ENCODE assay signal across 9 mouse cellular contexts in genomic region chr4:44564602-44565001, GRCm38 (mm10).
DNase-seq lines count a peak whose midpoint lies in the region; ATAC-seq lines count a peak whose summit lies in the region.
"Had no signal": no experiment of that assay in that cellular context is flagged by ENCODE, and none has a peak within 500 bp of the region (broad histone marks: within the 10 kb centered on the region; RNA-seq: fewer than 3 reads in every experiment).

No protein-coding gene starts in this region.

- ATAC-seq in embryonic facial prominence, embryonic 14.5 days (ENCODE audit: low read depth): peak; percentile 26; the same call in 1 of the 2 replicates
- ATAC-seq in megakaryocyte, adult 5-6 weeks (ENCODE audit: poor library complexity, severe bottlenecking): peak; percentile 51; the same call in 1 of the 2 replicates

- intact Hi-C loops in heart, postnatal 10 days (cut with DNase I): loop anchor here (1.0 to 5.0 kb wide), 2 partner anchors 105 to 348 kb away; no protein-coding TSS in a partner anchor

- H3K4me2 ChIP-seq in embryonic facial prominence, embryonic 14.5 days (ENCODE audit: low read depth, low read length): no peak overlapping the region
- H3K4me2 ChIP-seq: liver, embryonic 15.5 days had no signal

- no peak overlapping the region for H3K9ac ChIP-seq in embryonic facial prominence, embryonic 14.5 days (ENCODE audit: low read depth, low read length)
- H3K9ac ChIP-seq: liver, embryonic 15.5 days had no signal

- no peak overlapping the region for H3K4me3 ChIP-seq in embryonic facial prominence, embryonic 14.5 days (ENCODE audit: low read depth, low read length)
- H3K4me3 ChIP-seq: liver, embryonic 15.5 days had no signal

- peak; percentile 78 for DNase-seq in ES-CJ7 (ENCODE audit: low read depth, low spot score)
- peak; percentile 78 to 83 for DNase-seq in adrenal gland, postnatal 36 days
- DNase-seq in embryonic facial prominence, embryonic 14.5 days (ENCODE audit: low spot score): peak; percentile 75
- DNase-seq in heart, postnatal 10 days: peak; percentile 65 to 78
- DNase-seq in layer of hippocampus, postnatal 14 days (ENCODE audit: low spot score in 2 of 2): peak; percentile 77 to 83
- DNase-seq in right cerebral cortex, postnatal 25 days: peak; percentile 54
- peak; percentile 66 for DNase-seq in urinary bladder, postnatal 25 days (ENCODE audit: low spot score)

- 2% methylated on average over 10 of the region's 10 CpGs for WGBS in embryonic facial prominence, embryonic 14.5 days

- no peaks in the 10 kb centered on the region for H3K36me3 ChIP-seq in embryonic facial prominence, embryonic 14.5 days (ENCODE audit: control insufficient read depth, insufficient read depth, low read length)
- H3K36me3 ChIP-seq: liver, embryonic 15.5 days had no signal

- H3K27me3 ChIP-seq in embryonic facial prominence, embryonic 14.5 days (replicated peaks; ENCODE audit: control insufficient read depth, insufficient read depth, low read length): peaks cover 13% of the 10 kb centered on the region

- no peaks in the 10 kb centered on the region for H3K4me1 ChIP-seq in embryonic facial prominence, embryonic 14.5 days (ENCODE audit: control insufficient read depth, insufficient read depth, low read length)
- H3K4me1 ChIP-seq: liver, embryonic 15.5 days had no signal

- H3K9me3 ChIP-seq in embryonic facial prominence, embryonic 14.5 days (ENCODE audit: control insufficient read depth, low read length): no peaks in the 10 kb centered on the region
- H3K9me3 ChIP-seq: liver, embryonic 15.5 days had no signal

- H3K27ac ChIP-seq in embryonic facial prominence, embryonic 14.5 days (replicated peaks; ENCODE audit: low read depth, low read length): no peak overlapping the region
- H3K27ac ChIP-seq: liver, embryonic 15.5 days had no signal
